Mouse (Mus musculus): Measurements from ENCODE around the gene Clk2.
"Not testable (repeated sequence)": the region's sequence is repeated elsewhere in the genome, so short reads cannot be mapped to it uniquely, and the experiment has no call there.

Clk2 gene

DNA sequence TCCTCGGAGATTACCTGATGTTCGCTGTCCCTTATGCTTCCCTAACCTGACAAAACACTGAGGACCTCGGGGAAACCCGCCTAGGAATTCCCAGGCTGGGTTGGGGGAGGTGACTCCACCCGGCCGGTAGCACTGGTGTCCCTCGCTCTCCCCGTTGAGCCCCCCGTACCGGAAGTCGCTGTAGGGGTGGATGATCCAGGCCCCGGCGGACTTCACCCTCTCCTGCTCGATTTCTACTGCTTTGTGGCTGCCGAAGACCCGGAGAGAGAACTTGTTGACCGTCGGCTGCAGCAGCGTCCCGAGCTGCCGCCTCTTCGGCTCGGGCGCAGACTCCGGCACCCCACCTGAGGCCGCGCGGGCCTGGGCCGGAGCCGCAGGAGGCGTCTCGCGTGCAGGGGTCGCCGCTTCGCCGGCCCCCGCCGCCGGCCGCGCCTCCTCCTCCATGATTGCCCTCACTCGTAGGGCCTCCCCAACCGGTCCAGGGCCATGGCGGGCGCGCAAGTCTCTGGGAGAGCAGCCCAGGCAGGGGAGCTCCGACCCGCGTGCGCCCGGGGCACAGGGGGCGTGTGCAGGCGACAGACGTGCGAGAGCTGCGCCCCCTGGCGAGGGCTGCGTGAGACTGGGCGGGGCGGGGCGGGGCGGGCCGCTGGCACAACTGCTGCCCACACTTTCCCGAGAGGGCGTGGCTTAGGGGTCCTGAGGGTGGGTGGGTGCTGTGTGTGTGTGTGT is 4.8 kb upstream of the Clk2 start, which contains the start of gene Hcn3:
Gene Hcn3, minus strand, starts transcription at position 581 of the 729 bp plus-strand sequence.
- DNase-seq (ENCODE audit: low spot score in 2 of 2) = no peak

DNA sequence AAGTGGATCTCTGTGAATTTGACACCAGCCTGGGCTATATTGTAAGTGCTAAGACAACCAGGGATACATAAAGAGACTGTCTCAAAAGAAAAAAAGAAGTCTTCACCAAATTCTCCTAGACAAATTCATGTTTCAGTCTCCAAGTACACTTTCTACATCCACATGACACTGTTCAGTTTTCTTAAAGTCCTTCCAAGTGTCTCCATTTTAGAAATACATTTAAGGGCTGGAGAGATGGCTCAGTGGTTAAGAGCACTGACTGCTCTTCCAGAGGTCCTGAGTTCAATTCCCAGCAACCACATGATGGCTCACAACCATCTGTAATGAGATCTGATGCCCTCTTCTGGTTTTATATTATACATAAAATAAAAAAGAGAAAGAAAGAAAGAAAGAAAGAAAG is 3.4 kb upstream of the Clk2 start:
- DNase-seq (ENCODE audit: low spot score in 2 of 2) = not testable (repeated sequence)

GRCm38 (mm10) chr3:89161786-89162185 is 2.8 kb upstream of the Clk2 start:
- DNase-seq (ENCODE audit: low spot score in 2 of 2) = no peak

- DNase-seq (ENCODE audit: low spot score in 2 of 2) = no peak
Measured at GRCm38 (mm10) chr3:89163123-89163522, 1.5 kb upstream of the Clk2 start.

GRCm38 (mm10) chr3:89163643-89164245 is 851 bp upstream of the Clk2 start:
- DNase-seq (ENCODE audit: low spot score in 2 of 2) = no peak

DNA sequence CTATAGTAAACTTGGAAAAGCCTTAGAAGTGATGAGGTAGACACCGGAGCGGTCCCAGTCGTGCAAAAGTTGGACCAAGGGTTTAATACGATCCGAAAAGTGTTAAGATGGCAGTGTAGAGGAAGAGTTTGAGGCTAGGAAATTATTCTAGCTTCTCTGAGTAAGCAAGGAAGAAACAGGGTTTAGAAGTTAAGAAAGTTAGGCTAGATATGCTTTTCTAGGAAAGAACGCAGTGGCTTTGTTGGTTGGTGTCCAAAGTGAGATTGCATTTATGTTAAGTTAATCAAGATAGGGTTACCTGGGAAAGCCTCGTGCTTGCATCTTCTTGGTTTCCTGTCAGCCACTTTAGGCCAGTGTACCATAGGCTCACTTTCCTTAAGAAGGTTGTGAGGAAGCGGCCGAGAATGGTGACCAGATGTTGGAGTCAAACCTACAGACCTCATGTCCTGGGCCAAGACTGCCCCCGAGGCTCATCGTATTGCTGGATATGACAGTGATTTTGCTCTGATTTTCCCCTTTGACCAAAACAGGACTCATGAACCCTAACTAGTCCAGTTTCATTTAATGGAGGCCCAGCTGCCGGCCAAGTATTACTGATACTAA is 774 bp downstream of the Clk2 start:
- DNase-seq (ENCODE audit: low spot score in 2 of 2) = no peak

- DNase-seq (ENCODE audit: low spot score in 2 of 2) = no peak
Measured at GRCm38 (mm10) chr3:89166945-89167344, 2.4 kb downstream of the Clk2 start.

- no peak for DNase-seq (ENCODE audit: low spot score in 2 of 2)
Measured at GRCm38 (mm10) chr3:89174844-89175243, 10.2 kb downstream of the Clk2 start.

DNA sequence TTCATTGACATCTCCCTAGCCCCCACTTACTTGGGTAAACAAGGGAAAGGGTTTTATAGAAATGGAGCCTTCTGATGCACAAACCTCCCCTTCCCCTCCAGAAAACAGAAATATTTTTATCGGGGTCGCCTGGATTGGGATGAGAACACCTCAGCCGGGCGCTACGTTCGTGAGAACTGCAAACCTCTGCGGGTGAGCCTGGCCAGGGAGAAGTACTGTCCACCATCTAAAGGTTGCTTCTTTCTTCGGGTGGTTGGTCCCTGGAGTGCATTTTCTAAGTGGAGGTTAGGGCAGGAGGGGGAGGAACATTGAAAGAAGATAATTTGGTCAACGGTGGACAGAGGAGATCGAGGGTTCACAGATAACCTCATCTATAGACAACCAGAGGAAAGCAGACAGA is 10.9 kb downstream of the Clk2 start:
- DNase-seq (ENCODE audit: low spot score in 2 of 2) = no peak

GRCm38 (mm10) chr3:89176421-89176820 is 11.8 kb downstream of the Clk2 start:
- no peak for DNase-seq (ENCODE audit: low spot score in 2 of 2)

GRCm38 (mm10) chr3:89177242-89178106 is 12.9 kb downstream of the Clk2 start, which contains the start of gene Scamp3:
Gene Scamp3 (plus strand): TSS chr3:89177473.
- peak; percentile 74 to 82 for DNase-seq (ENCODE audit: low spot score in 2 of 2)

DNA sequence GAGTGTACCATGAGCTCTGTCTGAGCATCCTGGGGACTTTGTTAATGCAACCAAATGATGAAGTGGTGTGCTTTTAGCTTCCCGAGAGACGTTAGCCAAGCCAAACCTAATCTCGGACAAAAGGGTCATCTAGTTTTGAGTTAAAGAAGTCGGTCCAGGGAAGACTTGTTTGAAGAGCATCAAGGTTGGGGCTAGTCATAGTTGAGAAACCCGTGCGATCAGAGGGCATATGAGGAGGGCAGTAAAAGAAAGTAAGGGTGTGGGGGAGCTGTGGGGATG is 13.5 kb downstream of the Clk2 start:
- no peak for DNase-seq (ENCODE audit: low spot score in 2 of 2)

DNA sequence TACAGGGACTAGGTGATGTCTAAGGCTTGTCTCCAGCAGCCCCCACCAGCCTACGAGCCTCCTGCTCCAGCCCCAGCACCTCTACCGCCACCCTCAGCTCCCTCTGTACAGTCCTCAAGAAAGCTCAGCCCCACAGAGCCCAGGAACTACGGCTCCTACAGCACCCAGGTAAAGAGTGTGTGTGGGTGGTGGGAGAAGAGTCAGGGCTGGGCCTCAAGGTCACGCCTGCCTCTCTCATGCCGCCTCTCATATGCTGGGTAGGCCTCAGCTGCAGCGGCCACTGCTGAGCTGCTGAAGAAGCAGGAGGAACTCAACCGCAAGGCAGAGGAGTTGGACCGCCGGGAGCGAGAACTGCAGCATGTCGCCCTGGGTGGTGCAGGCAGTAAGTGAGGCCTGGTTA is 14.5 kb downstream of the Clk2 start:
- no peak for DNase-seq (ENCODE audit: low spot score in 2 of 2)

DNA sequence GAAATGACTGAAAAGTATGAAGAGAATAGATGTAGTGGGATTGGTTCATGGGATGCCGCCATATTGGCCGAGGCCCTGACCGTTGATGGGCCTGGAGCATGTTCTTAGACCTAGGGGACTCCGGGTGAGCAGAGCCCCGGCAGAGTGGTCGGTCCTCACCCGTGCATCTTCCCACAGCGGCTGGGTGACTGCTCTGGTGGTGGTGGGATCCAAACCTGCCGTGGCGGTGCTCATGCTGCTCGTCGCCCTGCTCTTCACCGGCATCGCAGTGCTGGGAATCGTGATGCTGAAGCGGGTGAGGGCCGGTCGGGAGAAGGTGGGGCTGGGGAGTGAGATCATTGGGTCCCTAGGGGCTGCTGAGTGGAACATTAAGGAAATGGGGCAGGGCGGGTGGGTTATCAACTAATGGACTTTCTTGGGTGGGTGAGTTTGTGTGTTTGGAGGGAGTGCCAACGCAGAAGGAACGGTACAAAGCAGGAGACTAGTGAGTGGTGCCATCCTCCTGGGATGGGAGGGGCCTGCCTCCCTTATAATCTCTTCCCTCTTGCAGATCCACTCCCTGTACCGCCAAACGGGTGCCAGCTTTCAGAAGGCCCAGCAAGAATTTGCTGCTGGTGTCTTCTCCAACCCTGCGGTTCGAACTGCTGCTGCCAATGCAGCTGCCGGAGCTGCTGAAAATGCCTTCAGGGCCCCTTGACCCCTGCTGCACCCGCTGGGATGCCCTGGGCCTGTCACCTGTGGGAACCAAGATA is 17.3 kb downstream of the Clk2 start:
- no peak for DNase-seq (ENCODE audit: low spot score in 2 of 2)

GRCm38 (mm10) chr3:89182531-89183057 is 18.0 kb downstream of the Clk2 start:
- DNase-seq (ENCODE audit: low spot score in 2 of 2) = no peak

DNA sequence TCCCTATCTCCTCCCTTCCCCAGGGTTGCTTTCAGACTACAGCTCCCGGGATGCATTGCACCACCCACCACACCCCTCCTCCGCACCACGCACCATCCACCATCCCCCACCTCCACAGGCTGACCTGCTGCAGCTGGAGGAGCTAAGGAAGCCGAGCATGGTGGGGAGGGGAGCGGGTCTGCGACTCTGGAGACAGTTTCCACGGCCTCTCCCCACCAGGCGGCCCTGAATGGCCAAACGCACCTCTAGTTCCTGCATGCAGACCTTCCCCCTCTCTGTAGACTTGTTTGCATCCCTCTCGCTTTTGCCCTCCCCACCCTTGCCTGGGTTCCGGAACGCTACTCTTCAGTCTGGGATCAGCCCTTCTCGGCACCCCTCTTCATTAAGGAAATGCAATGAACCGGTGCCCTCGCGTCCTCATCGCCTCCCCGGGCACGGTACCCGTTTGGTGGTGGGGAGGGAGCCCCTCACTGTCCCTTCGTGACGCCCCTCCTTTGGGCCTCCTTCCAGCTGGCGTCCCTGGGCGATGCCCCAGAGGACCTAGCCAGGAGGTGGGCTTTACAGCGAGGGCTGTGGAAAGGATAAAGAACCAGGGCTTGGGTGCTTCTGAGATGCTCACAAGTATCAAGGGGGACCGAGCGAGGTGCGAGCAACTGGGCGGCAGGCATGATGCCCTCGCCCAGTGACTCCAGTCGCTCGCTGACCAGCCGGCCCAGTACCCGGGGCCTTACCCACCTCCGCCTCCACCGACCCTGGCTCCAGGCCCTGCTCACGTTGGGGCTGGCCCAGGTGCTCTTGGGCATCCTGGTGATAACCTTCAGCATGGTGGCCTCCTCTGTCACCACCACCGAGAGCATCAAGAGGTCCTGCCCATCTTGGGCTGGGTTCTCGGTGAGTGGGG is 18.7 kb downstream of the Clk2 start, which contains the start of gene Fam189b:
Gene Fam189b, plus strand, starts transcription at position 86 of the 901 bp plus-strand sequence.
- peak; percentile 77 to 86 for DNase-seq (ENCODE audit: low spot score in 2 of 2)

DNA sequence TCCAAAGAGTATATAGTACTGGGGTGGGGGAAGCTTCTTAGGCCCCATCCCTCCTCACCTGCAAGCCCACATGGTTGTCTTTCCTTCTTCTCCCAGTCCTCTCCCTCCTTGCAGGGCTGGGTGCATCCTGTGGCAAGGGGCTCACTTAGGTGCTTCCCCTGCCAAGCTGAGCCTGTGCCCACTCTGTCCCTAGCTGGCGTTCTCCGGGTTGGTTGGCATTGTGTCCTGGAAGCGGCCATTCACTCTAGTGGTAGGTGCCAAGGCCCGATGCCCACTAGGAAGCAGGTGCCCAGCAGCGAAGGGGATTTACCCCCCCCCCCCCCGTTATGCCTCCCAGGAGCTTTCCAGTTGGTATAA is 19.3 kb downstream of the Clk2 start:
- DNase-seq (ENCODE audit: low spot score in 2 of 2) = no peak

- DNase-seq (ENCODE audit: low spot score in 2 of 2) = no peak
Measured at GRCm38 (mm10) chr3:89187197-89187596, 22.6 kb downstream of the Clk2 start.

- no peak for DNase-seq (ENCODE audit: low spot score in 2 of 2)
Measured at GRCm38 (mm10) chr3:89187690-89188477, 23.3 kb downstream of the Clk2 start.
